Mouse (Mus musculus): ENCODE data around the gene Mcm2.

DNA sequence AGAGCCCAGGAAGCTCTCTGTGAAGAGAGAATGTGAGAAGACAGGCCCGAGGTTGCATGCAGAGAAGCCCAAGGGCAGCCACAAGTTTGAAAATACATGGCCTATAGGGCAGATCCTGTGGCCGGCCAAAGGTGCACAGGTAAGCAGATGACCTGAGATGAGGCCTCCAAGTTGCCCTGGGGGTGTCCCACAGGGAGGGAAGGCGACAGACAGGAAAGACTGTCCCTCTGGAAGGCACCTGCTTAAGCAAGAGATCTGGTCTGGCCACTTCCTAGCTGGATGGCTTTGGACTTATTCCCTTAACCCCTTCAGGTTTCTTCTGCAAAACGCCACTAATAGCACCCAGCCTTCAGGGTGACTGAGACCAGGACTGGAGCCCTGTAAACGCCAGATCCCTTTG, 2.9 kb upstream of the Mcm2 start:
- no peak for TF ChIP-seq POLR2A (IDR thresholded peaks at IDR 0.05; ENCODE audit: low read depth, low read length)
- no peak for TF ChIP-seq CTCF (conservative IDR thresholded peaks at IDR 0.05; ENCODE audit: insufficient read depth, insufficient read length, low read depth, low read length)
